Mouse (Mus musculus) heart, adult 9 months (tissue): ENCODE data around the gene Hs2st1.
"Not testable (repeated sequence)": the region's sequence is repeated elsewhere in the genome, so short reads cannot be mapped to it uniquely, and the experiment has no call there.

Experiments used
- DNase-seq, 2 experiments: peaks; one replicate each; pipeline ENCODE4 v3.0.0; 2022; ENCODE audit warnings: low spot score in 2 of 2

Hs2st1 gene

GRCm38 (mm10) chr3:144570047-144570815 is at the start of gene Hs2st1, which contains the start of gene Selenof:
Hs2st1 (minus strand) TSS chr3:144570181.
Selenof (plus strand) TSS chr3:144570304.
- peak; percentile 99 to 100 for DNase-seq

- DNase-seq, result peak; percentile 40 to 52
These were observed 47.7 kb upstream of the Hs2st1 start for GRCm38 (mm10) chr3:144617633-144618180.

GRCm38 (mm10) chr3:144616654-144617425 is 46.9 kb upstream of the Hs2st1 start:
- peak; percentile 70 to 85 for DNase-seq

- no peak for DNase-seq
These were observed 45.5 kb upstream of the Hs2st1 start for GRCm38 (mm10) chr3:144615459-144615858.

GRCm38 (mm10) chr3:144614698-144615097 is 44.7 kb upstream of the Hs2st1 start:
- no peak for DNase-seq

- DNase-seq, result no peak
These were observed 44.3 kb upstream of the Hs2st1 start for GRCm38 (mm10) chr3:144614277-144614676.

- no peak for DNase-seq
These were observed 42.4 kb upstream of the Hs2st1 start for GRCm38 (mm10) chr3:144612382-144612781.

GRCm38 (mm10) chr3:144611626-144612271 is 41.8 kb upstream of the Hs2st1 start:
- DNase-seq, result peak; percentile 33 to 47

GRCm38 (mm10) chr3:144610759-144611158 is 40.8 kb upstream of the Hs2st1 start:
- DNase-seq, result no peak

GRCm38 (mm10) chr3:144608090-144608489 is 38.1 kb upstream of the Hs2st1 start:
- no peak for DNase-seq

- DNase-seq, result no peak
These were observed 36.5 kb upstream of the Hs2st1 start for GRCm38 (mm10) chr3:144606449-144606848.

GRCm38 (mm10) chr3:144605811-144606210 is 35.8 kb upstream of the Hs2st1 start:
- DNase-seq, result not testable (repeated sequence)

- no peak for DNase-seq
These were observed 34.2 kb upstream of the Hs2st1 start for GRCm38 (mm10) chr3:144604205-144604604.

GRCm38 (mm10) chr3:144603558-144603957 is 33.6 kb upstream of the Hs2st1 start:
- DNase-seq, result no peak

GRCm38 (mm10) chr3:144602819-144603218 is 32.8 kb upstream of the Hs2st1 start:
- DNase-seq, result no peak

GRCm38 (mm10) chr3:144602413-144602812 is 32.4 kb upstream of the Hs2st1 start:
- no peak for DNase-seq

GRCm38 (mm10) chr3:144597790-144598467 is 27.9 kb upstream of the Hs2st1 start:
- DNase-seq, result no peak

GRCm38 (mm10) chr3:144597121-144597520 is 27.1 kb upstream of the Hs2st1 start:
- no peak for DNase-seq

- no peak for DNase-seq
These were observed 23.2 kb upstream of the Hs2st1 start for GRCm38 (mm10) chr3:144592992-144593785.

- no peak for DNase-seq
These were observed 19.4 kb upstream of the Hs2st1 start for GRCm38 (mm10) chr3:144589189-144589890.
